Mouse (Mus musculus) brown adipose tissue, adult 24 weeks (tissue): ENCODE measurements around the gene Vmn2r89. TPM values are rescaled to one million over a fixed set of nuclear protein-coding genes. Genes with fewer than 3 reads are reported as not detected.
"Not testable (repeated sequence)": the region's sequence is repeated elsewhere in the genome, so short reads cannot be mapped to it uniquely, and the experiment has no call there.

Source experiments
- H3K27ac ChIP-seq: fragments of 200-500 bp; replicated peaks from 2 replicates; pipeline ENCODE4 v1.5.1; 2012; ENCODE audit warnings: low read depth, mild to moderate bottlenecking, low read length
- H3K4me1 ChIP-seq: fragments of 200-500 bp; 2 replicates; pipeline ENCODE4 v1.6.1; 2012; ENCODE audit warnings: low read length, mixed read lengths; ENCODE audit not compliant: control insufficient read depth, insufficient read depth, insufficient read length
- H3K4me3 ChIP-seq: fragments of 200-500 bp; 2 replicates; pipeline ENCODE4 v1.5.1; 2012; ENCODE audit warnings: low read depth, mild to moderate bottlenecking, low read length, moderate library complexity; ENCODE audit not compliant: insufficient read depth
- polyA plus RNA-seq: library from polyadenylated mRNA; stranded (reverse); fragments of >200 nt; gene quantifications from 2 replicates; pipeline ENCODE4 v1.2.4, GENCODE M21; 2012; ENCODE audit not compliant: missing spikeins, insufficient read depth, insufficient read length

Vmn2r89 gene
- not detected in 2 replicates for polyA plus RNA-seq

- not testable (repeated sequence) for H3K4me3 ChIP-seq
These were observed at the start of gene Vmn2r89 for GRCm38 (mm10) chr14:51451557-51451956. Gene Vmn2r89, plus strand, starts transcription at chr14:51451857.

GRCm38 (mm10) chr14:51410520-51410919 lies 41.1 kb upstream of the Vmn2r89 start, which contains the start of gene Vmn2r88:
Gene Vmn2r88, plus strand, starts transcription at chr14:51410820.
- H3K4me3 ChIP-seq: no peak within 1 kb of the TSS
- no peak within 1 kb of the TSS for H3K27ac ChIP-seq
- H3K4me1 ChIP-seq: no peaks in the 10 kb centered on the region

More at GRCm38 (mm10) chr14:51451557-51451956, at the start of gene Vmn2r89:
- not testable (repeated sequence) for H3K27ac ChIP-seq, H3K4me1 ChIP-seq

- no peaks in the 10 kb centered on the region for H3K4me1 ChIP-seq
- H3K27ac ChIP-seq: no peak overlapping the region
- no peak overlapping the region for H3K4me3 ChIP-seq
These were observed 27.8 kb upstream of the Vmn2r89 start for GRCm38 (mm10) chr14:51423885-51424284.

GRCm38 (mm10) chr14:51430138-51430537 lies 21.5 kb upstream of the Vmn2r89 start:
- H3K4me1 ChIP-seq, H3K4me3 ChIP-seq, H3K27ac ChIP-seq: not testable (repeated sequence)

- H3K27ac ChIP-seq: no peak overlapping the region
- no peak overlapping the region for H3K4me3 ChIP-seq
- H3K4me1 ChIP-seq: no peaks in the 10 kb centered on the region
These were observed 17.1 kb upstream of the Vmn2r89 start for GRCm38 (mm10) chr14:51434546-51434945.

- Histone ChIP-seq H3K4me1 (no peaks in the 10 kb centered on the region), H3K4me3 (no peak overlapping the region), H3K27ac (no peak overlapping the region)
These were observed 16.6 kb upstream of the Vmn2r89 start for GRCm38 (mm10) chr14:51435020-51435419.

- Histone ChIP-seq H3K27ac (no peak overlapping the region), H3K4me3 (no peak overlapping the region), H3K4me1 (no peaks in the 10 kb centered on the region)
These were observed 12.7 kb upstream of the Vmn2r89 start for GRCm38 (mm10) chr14:51438955-51439354.

GRCm38 (mm10) chr14:51480278-51480677 lies 28.6 kb downstream of the Vmn2r89 start:
- H3K27ac ChIP-seq, H3K4me1 ChIP-seq, H3K4me3 ChIP-seq: not testable (repeated sequence)

GRCm38 (mm10) chr14:51481332-51482015 lies 29.8 kb downstream of the Vmn2r89 start:
- H3K27ac ChIP-seq, H3K4me1 ChIP-seq: not testable (repeated sequence)
- peak overlapping the region; percentile 48 for H3K4me3 ChIP-seq

- Histone ChIP-seq H3K4me3 (peak overlapping the region; percentile 48), H3K27ac (no peak overlapping the region), H3K4me1 (no peaks in the 10 kb centered on the region)
These were observed 30.5 kb downstream of the Vmn2r89 start for GRCm38 (mm10) chr14:51482051-51482715.

- not testable (repeated sequence) for H3K27ac ChIP-seq, H3K4me3 ChIP-seq, H3K4me1 ChIP-seq
These were observed 31.3 kb downstream of the Vmn2r89 start for GRCm38 (mm10) chr14:51482971-51483381.

- no peak overlapping the region for H3K27ac ChIP-seq
- H3K4me3 ChIP-seq: no peak overlapping the region
- H3K4me1 ChIP-seq: no peaks in the 10 kb centered on the region
These were observed 32.0 kb downstream of the Vmn2r89 start for GRCm38 (mm10) chr14:51483671-51484070.

GRCm38 (mm10) chr14:51486111-51486510 lies 34.5 kb downstream of the Vmn2r89 start:
- Histone ChIP-seq H3K4me1 (no peaks in the 10 kb centered on the region), H3K4me3 (no peak overlapping the region), H3K27ac (no peak overlapping the region)

- Histone ChIP-seq H3K27ac (no peak overlapping the region), H3K4me3 (no peak overlapping the region), H3K4me1 (no peaks in the 10 kb centered on the region)
These were observed 44.1 kb downstream of the Vmn2r89 start for GRCm38 (mm10) chr14:51495781-51496180.

- no peaks in the 10 kb centered on the region for H3K4me1 ChIP-seq
- H3K4me3 ChIP-seq: no peak overlapping the region
- no peak overlapping the region for H3K27ac ChIP-seq
These were observed 45.3 kb downstream of the Vmn2r89 start for GRCm38 (mm10) chr14:51496955-51497354.

GRCm38 (mm10) chr14:51497958-51498357 lies 46.3 kb downstream of the Vmn2r89 start:
- Histone ChIP-seq H3K4me3 (no peak overlapping the region), H3K4me1 (no peaks in the 10 kb centered on the region), H3K27ac (no peak overlapping the region)
